Mouse (Mus musculus) brain, embryonic 14.5 days (tissue): ENCODE results near the gene Sytl1.

ENCODE experiments used
- CTCF ChIP-seq: fragments of 200-500 bp; IDR thresholded peaks from 2 replicates; pipeline ENCODE4 v1.5.1; 2012; ENCODE audit warnings: inconsistent platforms, mild to moderate bottlenecking, moderate library complexity, borderline replicate concordance; ENCODE audit not compliant: insufficient read depth, insufficient read length; ENCODE audit errors: extremely low read depth
- POLR2A ChIP-seq: fragments of 200-500 bp; IDR thresholded peaks from 2 replicates; pipeline ENCODE4 v1.6.1; 2012; ENCODE audit warnings: mild to moderate bottlenecking, inconsistent platforms, borderline replicate concordance; ENCODE audit not compliant: poor library complexity, insufficient read depth, insufficient read length, severe bottlenecking; ENCODE audit errors: extremely low read depth

DNA sequence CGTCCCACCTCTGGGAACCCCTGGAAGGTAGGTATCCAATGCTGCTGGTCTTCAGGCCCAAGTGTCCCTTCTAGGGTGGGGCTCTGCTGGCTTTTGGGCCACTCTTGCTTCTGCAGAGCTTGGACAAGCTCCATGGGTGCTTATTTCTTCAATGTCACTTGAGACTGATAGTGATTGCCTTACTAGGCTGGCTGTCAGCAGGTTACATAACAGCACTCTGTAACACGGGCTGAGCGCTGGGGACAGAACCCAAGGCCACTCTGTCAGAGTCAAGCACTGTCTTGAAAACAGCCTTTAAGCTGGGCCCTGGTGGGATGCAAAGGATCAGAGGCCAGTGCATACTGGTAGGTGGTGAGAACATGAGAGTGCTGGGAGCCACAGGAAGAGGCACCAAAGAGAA lies 2.4 kb upstream of the Sytl1 start:
- no peak for TF ChIP-seq CTCF
- TF ChIP-seq POLR2A: no peak
